Comparison of ENCODE assay signal across 24 mouse cellular contexts in the genomic region with DNA sequence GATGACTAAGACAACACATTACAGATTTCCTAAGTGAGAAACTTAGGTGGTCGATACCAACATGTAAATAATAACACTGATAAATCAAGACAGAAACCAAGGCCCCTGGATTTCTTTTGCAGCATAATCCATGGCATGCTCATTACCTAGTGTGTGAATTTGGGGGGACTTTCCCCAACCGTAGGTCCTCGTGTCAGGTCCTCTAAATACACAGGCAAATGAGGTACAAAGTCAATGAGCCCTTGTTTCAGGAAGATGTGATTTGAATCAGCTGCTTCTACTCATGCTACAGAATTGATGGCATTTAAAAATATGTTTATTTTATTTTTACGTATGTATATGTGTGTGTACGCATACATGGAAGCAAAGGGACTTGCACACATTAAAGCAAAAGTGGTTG.
"Had no signal": no experiment of that assay in that cellular context is flagged by ENCODE, and none has a peak within 500 bp of the region (broad histone marks: within the 10 kb centered on the region; RNA-seq: fewer than 3 reads in every experiment).

No protein-coding gene starts in this region.

- H3K36me3 ChIP-seq: embryonic facial prominence, embryonic 12.5 days; embryonic facial prominence, embryonic 13.5 days; embryonic facial prominence, embryonic 15.5 days; forebrain, embryonic 10.5 days; forebrain, embryonic 12.5 days; forebrain, embryonic 15.5 days had no signal

- DNase-seq: cerebellum, adult 9-10 months; cerebellum, adult 9-11 months; cerebellum, postnatal 10 days; cerebellum, postnatal 14 days; cerebellum, postnatal 25 days; cerebellum, postnatal 36 days; embryo, embryonic 11 days; forebrain, postnatal 0 days; gastrocnemius, adult 2 months; gastrocnemius, postnatal 10 days; gastrocnemius, postnatal 14 days; gastrocnemius, postnatal 25 days; gastrocnemius, postnatal 36 days; heart, adult 18-20 months; heart, adult 2 months had no signal

- H3K4me3 ChIP-seq: embryonic facial prominence, embryonic 10.5 days; embryonic facial prominence, embryonic 12.5 days; embryonic facial prominence, embryonic 13.5 days; embryonic facial prominence, embryonic 15.5 days; erythroblast, embryonic 14.5 days; forebrain, embryonic 10.5 days; forebrain, embryonic 12.5 days; forebrain, embryonic 13.5 days; forebrain, embryonic 15.5 days; gastrocnemius, adult 2 months; heart, adult 2 months had no signal

- H3K9ac ChIP-seq: embryonic facial prominence, embryonic 12.5 days; embryonic facial prominence, embryonic 13.5 days; embryonic facial prominence, embryonic 15.5 days; forebrain, embryonic 12.5 days; forebrain, embryonic 13.5 days; forebrain, embryonic 15.5 days; forebrain, postnatal 0 days had no signal

- H3K4me2 ChIP-seq: embryonic facial prominence, embryonic 12.5 days; embryonic facial prominence, embryonic 13.5 days; embryonic facial prominence, embryonic 15.5 days; forebrain, embryonic 12.5 days; forebrain, embryonic 13.5 days; forebrain, embryonic 15.5 days had no signal

- H3K27ac ChIP-seq: embryonic facial prominence, embryonic 10.5 days; embryonic facial prominence, embryonic 12.5 days; embryonic facial prominence, embryonic 13.5 days; embryonic facial prominence, embryonic 15.5 days; forebrain, embryonic 10.5 days; forebrain, embryonic 12.5 days; forebrain, embryonic 13.5 days; forebrain, embryonic 15.5 days; gastrocnemius, adult 2 months; heart, adult 2 months had no signal

- H3K27me3 ChIP-seq: embryonic facial prominence, embryonic 12.5 days; embryonic facial prominence, embryonic 13.5 days; embryonic facial prominence, embryonic 15.5 days; forebrain, embryonic 12.5 days; forebrain, embryonic 13.5 days; forebrain, embryonic 15.5 days had no signal

- H3K4me1 ChIP-seq: embryonic facial prominence, embryonic 13.5 days; embryonic facial prominence, embryonic 15.5 days; forebrain, embryonic 12.5 days; forebrain, embryonic 13.5 days; forebrain, embryonic 15.5 days had no signal

- H3K9me3 ChIP-seq: embryonic facial prominence, embryonic 10.5 days; embryonic facial prominence, embryonic 12.5 days; embryonic facial prominence, embryonic 13.5 days; embryonic facial prominence, embryonic 15.5 days; forebrain, embryonic 10.5 days; forebrain, embryonic 12.5 days; forebrain, embryonic 13.5 days; forebrain, embryonic 15.5 days had no signal
